Mouse (Mus musculus) G1E (cell line): ENCODE data around the gene Stat5b. TPM values are rescaled to one million over a fixed set of nuclear protein-coding genes. Genes with fewer than 3 reads are reported as not detected.

Experiments used
- ATAC-seq: 2 replicates; pipeline ENCODE4 v1.8.0; 2016; ENCODE audit warnings: mild to moderate bottlenecking; ENCODE audit not compliant: insufficient number of reproducible peaks, poor library complexity, low FRiP score, severe bottlenecking; ENCODE audit errors: extremely low read depth
- DNase-seq: peaks from one replicate; pipeline ENCODE4 v3.0.0; 2012; ENCODE audit warnings: low spot score
- H3K27me3 ChIP-seq: 2 replicates; pipeline ENCODE4 v1.6.1; 2012; ENCODE audit warnings: mild to moderate bottlenecking, low read length, inconsistent platforms; ENCODE audit not compliant: insufficient read depth
- H3K36me3 ChIP-seq: replicated peaks from 2 replicates; pipeline ENCODE3; 2012; ENCODE audit warnings: mild to moderate bottlenecking, inconsistent platforms
- H3K4me1 ChIP-seq: 2 replicates; pipeline ENCODE4 v1.6.1; 2012; ENCODE audit warnings: low read depth, low read length, inconsistent platforms, mixed read lengths; ENCODE audit not compliant: insufficient read depth
- H3K4me3 ChIP-seq: 2 replicates; pipeline ENCODE4 v1.5.1; 2012; ENCODE audit warnings: low read depth, mild to moderate bottlenecking, inconsistent platforms, low read length, moderate library complexity, mixed read lengths
- H3K9me3 ChIP-seq: replicated peaks from 2 replicates; pipeline ENCODE4 v1.6.1; 2012; ENCODE audit warnings: inconsistent platforms
- CTCF ChIP-seq: IDR thresholded peaks from 2 replicates; pipeline ENCODE4 v1.5.1; 2012; ENCODE audit warnings: low read depth, low read length, inconsistent platforms, mixed read lengths
- GATA1 ChIP-seq: IDR thresholded peaks from 2 replicates; pipeline ENCODE4 v1.6.1; 2012; ENCODE audit warnings: borderline replicate concordance, low read length, inconsistent platforms, mixed read lengths
- GATA2 ChIP-seq: IDR thresholded peaks from 2 replicates; pipeline ENCODE4 v1.6.1; 2012; ENCODE audit warnings: low read depth, low read length, inconsistent platforms, borderline replicate concordance
- POLR2AphosphoS5 ChIP-seq: IDR thresholded peaks from 2 replicates; pipeline ENCODE4 v1.6.1; 2012; ENCODE audit warnings: low read depth, low read length, inconsistent platforms; ENCODE audit not compliant: insufficient replicate concordance
- TAL1 ChIP-seq: conservative IDR thresholded peaks from 2 replicates; pipeline ENCODE4 v1.6.1; 2012; ENCODE audit warnings: low read depth, low read length, inconsistent platforms, mixed read lengths
- polyA plus RNA-seq: library from polyadenylated mRNA; stranded (reverse); fragments of >175 nt; gene quantifications from 2 replicates; pipeline ENCODE4 v1.2.3, GENCODE M21; 2012
- total RNA-seq, 2 experiments: library from RNA; stranded (forward) in 1 of 2; stranded (reverse) in 1 of 2; fragments of 200-1000 nt in 1 of 2; fragments of >200 nt in 1 of 2; fragmentation: Nextera tagmentation in 1 of 2; gene quantifications; 2 replicates each; pipeline ENCODE4 v1.2.3; 2014 to 2017

Stat5b gene
- total and polyA plus RNA-seq, 3 experiments: 55.9 to 93.0 (median 73.5) TPM

- Histone ChIP-seq H3K36me3 (no peaks in the 10 kb centered on the region), H3K4me3 (no peak overlapping the region), H3K4me1 (peaks cover 65% of the 10 kb centered on the region), H3K9me3 (no peaks in the 10 kb centered on the region), H3K27me3 (peaks cover 44% of the 10 kb centered on the region)
- ATAC-seq (no peak), DNase-seq (no peak)
- TF ChIP-seq GATA2 (no peak), GATA1 (no peak), POLR2AphosphoS5 (no peak), TAL1 (no peak), CTCF (no peak)
Measured at GRCm38 (mm10) chr11:100853018-100853417, 2.5 kb upstream of the Stat5b start.

- H3K4me1 ChIP-seq: peaks cover 65% of the 10 kb centered on the region
- H3K36me3 ChIP-seq: no peaks in the 10 kb centered on the region
- peaks cover 44% of the 10 kb centered on the region for H3K27me3 ChIP-seq
- DNase-seq (no peak), ATAC-seq (no peak)
- H3K4me3 ChIP-seq: no peak overlapping the region
- TF ChIP-seq CTCF (no peak), POLR2AphosphoS5 (no peak), GATA1 (no peak), GATA2 (no peak), TAL1 (no peak)
- no peaks in the 10 kb centered on the region for H3K9me3 ChIP-seq
Measured at GRCm38 (mm10) chr11:100852088-100852487, 1.6 kb upstream of the Stat5b start.

GRCm38 (mm10) chr11:100850778-100851528 lies 429 bp upstream of the Stat5b start:
- TF ChIP-seq CTCF: no peak
- no peak for TF ChIP-seq GATA2
- TF ChIP-seq POLR2AphosphoS5: no peak
- TF ChIP-seq GATA1: no peak
- no peak for TF ChIP-seq TAL1
- Histone ChIP-seq H3K36me3 (peaks cover 3% of the 10 kb centered on the region), H3K9me3 (no peaks in the 10 kb centered on the region), H3K4me3 (peak overlapping the region; percentile 89), H3K27me3 (peaks cover 38% of the 10 kb centered on the region), H3K4me1 (peaks cover 61% of the 10 kb centered on the region)
- ATAC-seq (no peak), DNase-seq (peak; percentile 32)

- H3K4me1 ChIP-seq: peaks cover 66% of the 10 kb centered on the region
- H3K9me3 ChIP-seq: no peaks in the 10 kb centered on the region
- H3K27me3 ChIP-seq: peaks cover 27% of the 10 kb centered on the region
- DNase-seq: peak; percentile 62
- H3K4me3 ChIP-seq: peak overlapping the region; percentile 89
- ATAC-seq: peak; percentile 63
- peaks cover 17% of the 10 kb centered on the region for H3K36me3 ChIP-seq
- TF ChIP-seq TAL1: no peak; the same call in 1 of the 2 replicates
- TF ChIP-seq GATA2: no peak
- TF ChIP-seq POLR2AphosphoS5: no peak
- TF ChIP-seq GATA1: no peak
- TF ChIP-seq CTCF: no peak
Measured at GRCm38 (mm10) chr11:100849456-100850037, 977 bp downstream of the Stat5b start.

- DNase-seq (no peak), ATAC-seq (no peak)
- peak overlapping the region; percentile 89 for H3K4me3 ChIP-seq
- peaks cover 22% of the 10 kb centered on the region for H3K27me3 ChIP-seq
- TF ChIP-seq GATA1 (no peak), TAL1 (no peak), CTCF (no peak), POLR2AphosphoS5 (no peak), GATA2 (no peak)
- H3K4me1 ChIP-seq: peaks cover 65% of the 10 kb centered on the region
- H3K9me3 ChIP-seq: no peaks in the 10 kb centered on the region
- H3K36me3 ChIP-seq: peaks cover 22% of the 10 kb centered on the region
Measured at GRCm38 (mm10) chr11:100848789-100849379, 1.6 kb downstream of the Stat5b start.

- no peak for DNase-seq
- Histone ChIP-seq H3K4me3 (peak overlapping the region; percentile 44; the same call in 1 of the 2 replicates), H3K27me3 (peaks cover 18% of the 10 kb centered on the region), H3K9me3 (no peaks in the 10 kb centered on the region), H3K36me3 (peaks cover 29% of the 10 kb centered on the region), H3K4me1 (peaks cover 63% of the 10 kb centered on the region)
- no peak for ATAC-seq
- TF ChIP-seq CTCF (no peak), TAL1 (no peak), POLR2AphosphoS5 (no peak), GATA1 (no peak), GATA2 (no peak)
Measured at GRCm38 (mm10) chr11:100848080-100848479, 2.4 kb downstream of the Stat5b start.
